Mouse (Mus musculus): Measurements from ENCODE around the gene Gtf2ird1. TPM values are rescaled to one million over a fixed set of nuclear protein-coding genes. Genes with fewer than 3 reads are reported as not detected.
"Not testable (repeated sequence)": the region's sequence is repeated elsewhere in the genome, so short reads cannot be mapped to it uniquely, and the experiment has no call there.

Gtf2ird1 gene
- polyA plus RNA-seq, 1 experiment from 2014 or later: 85.9 TPM

GRCm38 (mm10) chr5:134485183-134485730, 28.7 kb upstream of the Gtf2ird1 start:
- no peak overlapping the region for H3K4me3 ChIP-seq (ENCODE audit: low read depth, low read length)
- ATAC-seq (replicated peaks; ENCODE audit: low FRiP score, low TSS enrichment, low read depth) (no peak), DNase-seq (ENCODE audit: low spot score) (no peak)
- WGBS: 73% methylated on average over 7 of the region's 7 CpGs
- no peaks in the 10 kb centered on the region for H3K27me3 ChIP-seq (replicated peaks; ENCODE audit: control insufficient read depth, insufficient read depth, low read length)
- no peak overlapping the region for H3K4me2 ChIP-seq (ENCODE audit: low read length)
- peaks cover 8% of the 10 kb centered on the region for H3K36me3 ChIP-seq (ENCODE audit: control insufficient read depth, insufficient read depth, low read length)
- H3K27ac ChIP-seq (ENCODE audit: low read depth): no peak overlapping the region
- H3K4me1 ChIP-seq (replicated peaks; ENCODE audit: control insufficient read depth, insufficient read depth, low read length): no peaks in the 10 kb centered on the region
- no peaks in the 10 kb centered on the region for H3K9me3 ChIP-seq (ENCODE audit: control insufficient read depth, low read length)
- H3K9ac ChIP-seq (ENCODE audit: low read length): no peak overlapping the region

- no peaks in the 10 kb centered on the region for H3K4me1 ChIP-seq (replicated peaks; ENCODE audit: control insufficient read depth, insufficient read depth, low read length)
- ATAC-seq (replicated peaks; ENCODE audit: low FRiP score, low TSS enrichment, low read depth) (no peak), DNase-seq (ENCODE audit: low spot score) (no peak)
- no peak overlapping the region for H3K4me3 ChIP-seq (ENCODE audit: low read depth, low read length)
- no peak overlapping the region for H3K9ac ChIP-seq (ENCODE audit: low read length)
- no peak overlapping the region for H3K4me2 ChIP-seq (ENCODE audit: low read length)
- 71% methylated on average over 1 of the region's 1 CpGs for WGBS
- no peak overlapping the region for H3K27ac ChIP-seq (ENCODE audit: low read depth)
- no peaks in the 10 kb centered on the region for H3K36me3 ChIP-seq (ENCODE audit: control insufficient read depth, insufficient read depth, low read length)
- H3K27me3 ChIP-seq (replicated peaks; ENCODE audit: control insufficient read depth, insufficient read depth, low read length): no peaks in the 10 kb centered on the region
- H3K9me3 ChIP-seq (ENCODE audit: control insufficient read depth, low read length): no peaks in the 10 kb centered on the region
Measured at GRCm38 (mm10) chr5:134483291-134483690, 26.8 kb upstream of the Gtf2ird1 start.

- no peaks in the 10 kb centered on the region for H3K36me3 ChIP-seq (ENCODE audit: control insufficient read depth, insufficient read depth, low read length)
- H3K9me3 ChIP-seq (ENCODE audit: control insufficient read depth, low read length): no peaks in the 10 kb centered on the region
- ATAC-seq (replicated peaks; ENCODE audit: low FRiP score, low TSS enrichment, low read depth): no peak
- no peaks in the 10 kb centered on the region for H3K4me1 ChIP-seq (replicated peaks; ENCODE audit: control insufficient read depth, insufficient read depth, low read length)
- no peaks in the 10 kb centered on the region for H3K27me3 ChIP-seq (replicated peaks; ENCODE audit: control insufficient read depth, insufficient read depth, low read length)
- WGBS: 67% methylated on average over 11 of the region's 11 CpGs
- DNase-seq (ENCODE audit: low spot score): no peak
- no peak overlapping the region for H3K4me3 ChIP-seq (ENCODE audit: low read depth, low read length)
- H3K9ac ChIP-seq (ENCODE audit: low read length): no peak overlapping the region
- no peak overlapping the region for H3K4me2 ChIP-seq (ENCODE audit: low read length)
- H3K27ac ChIP-seq (ENCODE audit: low read depth): no peak overlapping the region
Measured at GRCm38 (mm10) chr5:134482331-134482730, 25.8 kb upstream of the Gtf2ird1 start.

- not testable (repeated sequence) for H3K36me3 ChIP-seq (ENCODE audit: control insufficient read depth, insufficient read depth, low read length); H3K27me3 ChIP-seq (replicated peaks; ENCODE audit: control insufficient read depth, insufficient read depth, low read length); H3K4me3 ChIP-seq (ENCODE audit: low read depth, low read length); H3K4me2 ChIP-seq (ENCODE audit: low read length); H3K9ac ChIP-seq (ENCODE audit: low read length); H3K4me1 ChIP-seq (replicated peaks; ENCODE audit: control insufficient read depth, insufficient read depth, low read length); DNase-seq (ENCODE audit: low spot score); H3K27ac ChIP-seq (ENCODE audit: low read depth); H3K9me3 ChIP-seq (ENCODE audit: control insufficient read depth, low read length); ATAC-seq (replicated peaks; ENCODE audit: low FRiP score, low TSS enrichment, low read depth)
Measured at GRCm38 (mm10) chr5:134478886-134479285, 22.4 kb upstream of the Gtf2ird1 start.

- 90% methylated on average over 7 of the region's 7 CpGs for WGBS
- H3K4me3 ChIP-seq (ENCODE audit: low read depth, low read length); H3K36me3 ChIP-seq (ENCODE audit: control insufficient read depth, insufficient read depth, low read length); H3K27me3 ChIP-seq (replicated peaks; ENCODE audit: control insufficient read depth, insufficient read depth, low read length); H3K4me1 ChIP-seq (replicated peaks; ENCODE audit: control insufficient read depth, insufficient read depth, low read length); H3K27ac ChIP-seq (ENCODE audit: low read depth); H3K9me3 ChIP-seq (ENCODE audit: control insufficient read depth, low read length); DNase-seq (ENCODE audit: low spot score); ATAC-seq (replicated peaks; ENCODE audit: low FRiP score, low TSS enrichment, low read depth); H3K9ac ChIP-seq (ENCODE audit: low read length); H3K4me2 ChIP-seq (ENCODE audit: low read length): not testable (repeated sequence)
Measured at GRCm38 (mm10) chr5:134475686-134476085, 19.2 kb upstream of the Gtf2ird1 start.

- Histone ChIP-seq H3K4me2 (ENCODE audit: low read length) (no peak overlapping the region), H3K27me3 (replicated peaks; ENCODE audit: control insufficient read depth, insufficient read depth, low read length) (no peaks in the 10 kb centered on the region), H3K36me3 (ENCODE audit: control insufficient read depth, insufficient read depth, low read length) (no peaks in the 10 kb centered on the region), H3K9me3 (ENCODE audit: control insufficient read depth, low read length) (0 out of 2 replicates have a peak, but pooled peaks cover 3% of the 10 kb centered on the region), H3K4me3 (ENCODE audit: low read depth, low read length) (no peak overlapping the region), H3K9ac (ENCODE audit: low read length) (no peak overlapping the region), H3K27ac (ENCODE audit: low read depth) (no peak overlapping the region), H3K4me1 (replicated peaks; ENCODE audit: control insufficient read depth, insufficient read depth, low read length) (no peaks in the 10 kb centered on the region)
- DNase-seq (ENCODE audit: low spot score) (no peak), ATAC-seq (replicated peaks; ENCODE audit: low FRiP score, low TSS enrichment, low read depth) (no peak)
- WGBS: 95% methylated on average over 6 of the region's 6 CpGs
Measured at GRCm38 (mm10) chr5:134475006-134475605, 18.6 kb upstream of the Gtf2ird1 start.

- H3K27ac ChIP-seq (ENCODE audit: low read depth): no peak overlapping the region
- H3K36me3 ChIP-seq (ENCODE audit: control insufficient read depth, insufficient read depth, low read length): no peaks in the 10 kb centered on the region
- no peak for ATAC-seq (replicated peaks; ENCODE audit: low FRiP score, low TSS enrichment, low read depth)
- no peak for DNase-seq (ENCODE audit: low spot score)
- no peaks in the 10 kb centered on the region for H3K27me3 ChIP-seq (replicated peaks; ENCODE audit: control insufficient read depth, insufficient read depth, low read length)
- H3K4me3 ChIP-seq (ENCODE audit: low read depth, low read length): no peak overlapping the region
- no peak overlapping the region for H3K9ac ChIP-seq (ENCODE audit: low read length)
- H3K4me1 ChIP-seq (replicated peaks; ENCODE audit: control insufficient read depth, insufficient read depth, low read length): no peaks in the 10 kb centered on the region
- 0 out of 2 replicates have a peak, but pooled peaks cover 3% of the 10 kb centered on the region for H3K9me3 ChIP-seq (ENCODE audit: control insufficient read depth, low read length)
- no peak overlapping the region for H3K4me2 ChIP-seq (ENCODE audit: low read length)
- 79% methylated on average over 2 of the region's 2 CpGs for WGBS
Measured at GRCm38 (mm10) chr5:134473902-134474301, 17.4 kb upstream of the Gtf2ird1 start.

GRCm38 (mm10) chr5:134470538-134471169, 14.1 kb upstream of the Gtf2ird1 start:
- H3K4me3 ChIP-seq (ENCODE audit: low read depth, low read length): no peak overlapping the region
- H3K27ac ChIP-seq (ENCODE audit: low read depth): no peak overlapping the region
- H3K9me3 ChIP-seq (ENCODE audit: control insufficient read depth, low read length): 0 out of 2 replicates have a peak, but pooled peaks cover 3% of the 10 kb centered on the region
- H3K36me3 ChIP-seq (ENCODE audit: control insufficient read depth, insufficient read depth, low read length): no peaks in the 10 kb centered on the region
- peaks cover 11% of the 10 kb centered on the region for H3K4me1 ChIP-seq (replicated peaks; ENCODE audit: control insufficient read depth, insufficient read depth, low read length)
- DNase-seq (ENCODE audit: low spot score): no peak
- no peak overlapping the region for H3K4me2 ChIP-seq (ENCODE audit: low read length)
- WGBS: 79% methylated on average over 8 of the region's 8 CpGs
- H3K27me3 ChIP-seq (replicated peaks; ENCODE audit: control insufficient read depth, insufficient read depth, low read length): no peaks in the 10 kb centered on the region
- no peak overlapping the region for H3K9ac ChIP-seq (ENCODE audit: low read length)
- no peak for ATAC-seq (replicated peaks; ENCODE audit: low FRiP score, low TSS enrichment, low read depth)
